Mouse (Mus musculus) myocyte (in vitro differentiated cells): Measurements from ENCODE around the gene Fez1. TPM values are rescaled to one million over a fixed set of nuclear protein-coding genes. Genes with fewer than 3 reads are reported as not detected.
A peak's percentile ranks its signal among the peaks of the same experiment; 100 is the strongest.

ENCODE experiments used
- H3K27me3 ChIP-seq: one replicate; pipeline ENCODE4 v1.6.1; 2011; ENCODE audit not compliant: control insufficient read depth, insufficient read depth, insufficient read length
- H3K36me3 ChIP-seq: one replicate; pipeline ENCODE4 v1.6.1; 2011; ENCODE audit not compliant: control insufficient read depth, insufficient read depth
- H3K4me2 ChIP-seq: one replicate; pipeline ENCODE4 v1.6.1; 2011; ENCODE audit warnings: low read depth, control low read depth
- H3K4me3 ChIP-seq: one replicate; pipeline ENCODE4 v1.5.1; 2011; ENCODE audit warnings: mild to moderate bottlenecking, control low read depth, moderate library complexity
- H3K79me2 ChIP-seq: one replicate; pipeline ENCODE4 v1.6.1; 2011; ENCODE audit not compliant: control insufficient read depth, insufficient read depth
- H3ac ChIP-seq: one replicate; pipeline ENCODE4 v1.6.1; 2011; ENCODE audit not compliant: control insufficient read depth, insufficient read length
- CEBPB ChIP-seq: IDR thresholded peaks from 2 replicates; pipeline ENCODE4 v1.6.1; 2011; ENCODE audit warnings: mild to moderate bottlenecking, moderate library complexity; ENCODE audit not compliant: poor library complexity, insufficient read depth, severe bottlenecking
- E2F4 ChIP-seq: IDR thresholded peaks from one replicate; pipeline ENCODE4 v1.6.1; 2011; ENCODE audit warnings: mild to moderate bottlenecking, control low read depth, moderate library complexity; ENCODE audit not compliant: insufficient read depth
- MAX ChIP-seq: IDR thresholded peaks from one replicate; pipeline ENCODE4 v1.6.1; 2011; ENCODE audit warnings: low read depth, mild to moderate bottlenecking, control low read depth
- MYOD1 ChIP-seq, 3 experiments: IDR thresholded peaks; one replicate each; pipeline ENCODE4 v1.6.1; 2011; ENCODE audit warnings: control low read depth in 2 of 3, low read depth in 2 of 3, mild to moderate bottlenecking in 2 of 3, moderate library complexity in 1 of 3; ENCODE audit not compliant: insufficient read length in 2 of 3, control insufficient read depth in 1 of 3
- MYOG ChIP-seq, 3 experiments: IDR thresholded peaks; one replicate each; pipeline ENCODE4 v1.6.1; 2011; ENCODE audit warnings: control low read depth in 2 of 3, low read depth in 2 of 3, mild to moderate bottlenecking in 2 of 3; ENCODE audit not compliant: insufficient read length in 2 of 3, control insufficient read depth in 1 of 3, insufficient read depth in 1 of 3
- POLR2A ChIP-seq: IDR thresholded peaks from one replicate; pipeline ENCODE4 v1.6.1; 2011; ENCODE audit warnings: low read depth, mild to moderate bottlenecking, control low read depth, moderate library complexity; ENCODE audit not compliant: insufficient read length
- POLR2AphosphoS2 ChIP-seq: IDR thresholded peaks from one replicate; pipeline ENCODE4 v1.6.1; 2011; ENCODE audit warnings: low read depth, control low read depth; ENCODE audit not compliant: insufficient read length
- REST ChIP-seq: IDR thresholded peaks from one replicate; pipeline ENCODE4 v1.6.1; 2011; ENCODE audit warnings: mild to moderate bottlenecking, control low read depth, moderate library complexity; ENCODE audit not compliant: insufficient read depth, insufficient read length
- SRF ChIP-seq: IDR thresholded peaks from one replicate; pipeline ENCODE4 v1.6.1; 2011; ENCODE audit warnings: low read depth; ENCODE audit not compliant: control insufficient read depth, insufficient read length
- TCF12 ChIP-seq: IDR thresholded peaks from one replicate; pipeline ENCODE4 v1.6.1; 2011; ENCODE audit warnings: mild to moderate bottlenecking, control low read depth; ENCODE audit not compliant: poor library complexity, insufficient read depth, severe bottlenecking
- TCF3 ChIP-seq: IDR thresholded peaks from one replicate; pipeline ENCODE4 v1.6.1; 2011; ENCODE audit warnings: low read depth, control low read depth; ENCODE audit not compliant: insufficient read length
- USF1 ChIP-seq: IDR thresholded peaks from one replicate; pipeline ENCODE4 v1.6.1; 2011; ENCODE audit warnings: low read depth, mild to moderate bottlenecking, control low read depth, moderate library complexity
- polyA plus RNA-seq: library from polyadenylated mRNA; unstranded; fragments of >200 nt; fragmentation: generic; extraction: Trizol; gene quantifications from one replicate; pipeline ENCODE4 v1.2.1, GENCODE M21; 2012; ENCODE audit warnings: missing spikeins

Fez1 gene
- polyA plus RNA-seq, 1 experiment: 2.6 TPM

GRCm38 (mm10) chr9:36857476-36858117, 35.9 kb downstream of the Fez1 start:
- Histone ChIP-seq H3K27me3 (peaks cover 12% of the 10 kb centered on the region), H3K79me2 (no peaks in the 10 kb centered on the region), H3K4me2 (no peak overlapping the region), H3K36me3 (no peaks in the 10 kb centered on the region), H3K4me3 (no peak overlapping the region), H3ac (no peak overlapping the region)
- TF ChIP-seq MAX (no peak), POLR2AphosphoS2 (no peak), TCF12 (no peak), USF1 (no peak), REST (no peak)

- Histone ChIP-seq H3K79me2 (no peaks in the 10 kb centered on the region), H3ac (no peak overlapping the region), H3K4me2 (no peak overlapping the region), H3K27me3 (peaks cover 17% of the 10 kb centered on the region), H3K36me3 (no peaks in the 10 kb centered on the region), H3K4me3 (no peak overlapping the region)
- TF ChIP-seq MYOG (IDR thresholded peaks at IDR 0.05; ENCODE audit: control insufficient read depth in 1 of 3, insufficient read depth in 1 of 3, insufficient read length in 2 of 3, low read depth in 2 of 3) (peak in 1 of 3 experiments; percentile 32), MYOD1 (IDR thresholded peaks at IDR 0.05; ENCODE audit: control insufficient read depth in 1 of 3, insufficient read length in 2 of 3, low read depth in 2 of 3) (peak in 2 of 3 experiments; percentile 20 to 48), POLR2A (no peak), E2F4 (no peak)
These were observed 37.0 kb downstream of the Fez1 start for GRCm38 (mm10) chr9:36858677-36859076.

GRCm38 (mm10) chr9:36862576-36862975, 40.9 kb downstream of the Fez1 start:
- H3K4me3 ChIP-seq: no peak overlapping the region
- H3K4me2 ChIP-seq: no peak overlapping the region
- peaks cover 17% of the 10 kb centered on the region for H3K27me3 ChIP-seq
- H3K36me3 ChIP-seq: no peaks in the 10 kb centered on the region
- no peak overlapping the region for H3ac ChIP-seq
- H3K79me2 ChIP-seq: no peaks in the 10 kb centered on the region
- TF ChIP-seq REST (no peak), MAX (no peak), SRF (no peak), TCF3 (no peak), POLR2A (no peak), CEBPB (no peak), MYOG (IDR thresholded peaks at IDR 0.05; ENCODE audit: control insufficient read depth in 1 of 3, insufficient read depth in 1 of 3, insufficient read length in 2 of 3, low read depth in 2 of 3) (no peak), POLR2AphosphoS2 (no peak), MYOD1 (IDR thresholded peaks at IDR 0.05; ENCODE audit: control insufficient read depth in 1 of 3, insufficient read length in 2 of 3, low read depth in 2 of 3) (no peak), E2F4 (no peak), USF1 (no peak), TCF12 (no peak)

- H3ac ChIP-seq: no peak overlapping the region
- H3K36me3 ChIP-seq: no peaks in the 10 kb centered on the region
- H3K4me2 ChIP-seq: no peak overlapping the region
- TF ChIP-seq E2F4: no peak
- no peak for TF ChIP-seq USF1
- TF ChIP-seq MYOD1 (IDR thresholded peaks at IDR 0.05; ENCODE audit: control insufficient read depth in 1 of 3, insufficient read length in 2 of 3, low read depth in 2 of 3): no peak
- no peak for TF ChIP-seq MYOG (IDR thresholded peaks at IDR 0.05; ENCODE audit: control insufficient read depth in 1 of 3, insufficient read depth in 1 of 3, insufficient read length in 2 of 3, low read depth in 2 of 3)
- no peak for TF ChIP-seq REST
- TF ChIP-seq TCF3: no peak
- no peaks in the 10 kb centered on the region for H3K79me2 ChIP-seq
- no peak overlapping the region for H3K4me3 ChIP-seq
- peaks cover 17% of the 10 kb centered on the region for H3K27me3 ChIP-seq
These were observed 42.0 kb downstream of the Fez1 start for GRCm38 (mm10) chr9:36863694-36864093.

GRCm38 (mm10) chr9:36864862-36865813, 43.5 kb downstream of the Fez1 start:
- Histone ChIP-seq H3K79me2 (no peaks in the 10 kb centered on the region), H3K27me3 (peaks cover 16% of the 10 kb centered on the region), H3K4me3 (no peak overlapping the region), H3K36me3 (no peaks in the 10 kb centered on the region), H3K4me2 (peak overlapping the region; percentile 27), H3ac (no peak overlapping the region)
- TF ChIP-seq MYOD1 (IDR thresholded peaks at IDR 0.05; ENCODE audit: control insufficient read depth in 1 of 3, insufficient read length in 2 of 3, low read depth in 2 of 3) (no peak), E2F4 (no peak), POLR2A (no peak), TCF12 (no peak), SRF (no peak), MYOG (IDR thresholded peaks at IDR 0.05; ENCODE audit: control insufficient read depth in 1 of 3, insufficient read depth in 1 of 3, insufficient read length in 2 of 3, low read depth in 2 of 3) (no peak), MAX (no peak), TCF3 (no peak), REST (no peak), POLR2AphosphoS2 (no peak), CEBPB (no peak), USF1 (no peak)
